Mouse (Mus musculus): ENCODE results near the gene Arhgef26. TPM values are rescaled to one million over a fixed set of nuclear protein-coding genes. Genes with fewer than 3 reads are reported as not detected.
A peak's percentile ranks its signal among the peaks of the same experiment; 100 is the strongest.

Arhgef26 gene
- polyA plus RNA-seq, 1 experiment from 2014 or later = 7.4 TPM

GRCm38 (mm10) chr3:62447151-62447550, 109.0 kb downstream of the Arhgef26 start:
- Histone ChIP-seq H3K4me2 (replicated peaks; ENCODE audit: low read depth, low read length) (no peak overlapping the region), H3K9ac (ENCODE audit: low read depth, low read length) (no peak overlapping the region), H3K27me3 (ENCODE audit: control insufficient read depth, insufficient read depth, low read length) (no peaks in the 10 kb centered on the region), H3K36me3 (ENCODE audit: control insufficient read depth, insufficient read depth, low read length) (no peaks in the 10 kb centered on the region), H3K27ac (ENCODE audit: low read depth, low read length) (no peak overlapping the region), H3K4me3 (ENCODE audit: low read depth, low read length) (no peak overlapping the region), H3K9me3 (ENCODE audit: control insufficient read depth, low read length) (no peaks in the 10 kb centered on the region), H3K4me1 (replicated peaks; ENCODE audit: control insufficient read depth, insufficient read depth, low read length) (no peaks in the 10 kb centered on the region)
- no peak for DNase-seq (ENCODE audit: low spot score)
- ATAC-seq (ENCODE audit: low FRiP score) = no peak
- 89% methylated on average over 8 of the region's 8 CpGs for WGBS

- Histone ChIP-seq H3K27ac (ENCODE audit: low read depth, low read length) (no peak overlapping the region), H3K4me3 (ENCODE audit: low read depth, low read length) (no peak overlapping the region), H3K9me3 (ENCODE audit: control insufficient read depth, low read length) (no peaks in the 10 kb centered on the region), H3K4me1 (replicated peaks; ENCODE audit: control insufficient read depth, insufficient read depth, low read length) (no peaks in the 10 kb centered on the region), H3K27me3 (ENCODE audit: control insufficient read depth, insufficient read depth, low read length) (no peaks in the 10 kb centered on the region), H3K4me2 (replicated peaks; ENCODE audit: low read depth, low read length) (no peak overlapping the region), H3K36me3 (ENCODE audit: control insufficient read depth, insufficient read depth, low read length) (no peaks in the 10 kb centered on the region), H3K9ac (ENCODE audit: low read depth, low read length) (no peak overlapping the region)
- no peak for DNase-seq (ENCODE audit: low spot score)
- ATAC-seq (ENCODE audit: low FRiP score) = no peak
- whole genome bisulfite sequencing = 96% methylated on average over 4 of the region's 4 CpGs
Measured at GRCm38 (mm10) chr3:62449871-62450496, 111.8 kb downstream of the Arhgef26 start.

GRCm38 (mm10) chr3:62452961-62453360, 114.8 kb downstream of the Arhgef26 start:
- DNase-seq (ENCODE audit: low spot score) (no peak), ATAC-seq (ENCODE audit: low FRiP score) (no peak)
- Histone ChIP-seq H3K36me3 (ENCODE audit: control insufficient read depth, insufficient read depth, low read length) (no peaks in the 10 kb centered on the region), H3K27me3 (ENCODE audit: control insufficient read depth, insufficient read depth, low read length) (no peaks in the 10 kb centered on the region), H3K4me3 (ENCODE audit: low read depth, low read length) (no peak overlapping the region), H3K4me1 (replicated peaks; ENCODE audit: control insufficient read depth, insufficient read depth, low read length) (no peaks in the 10 kb centered on the region), H3K9ac (ENCODE audit: low read depth, low read length) (no peak overlapping the region), H3K4me2 (replicated peaks; ENCODE audit: low read depth, low read length) (no peak overlapping the region), H3K27ac (ENCODE audit: low read depth, low read length) (no peak overlapping the region), H3K9me3 (ENCODE audit: control insufficient read depth, low read length) (no peaks in the 10 kb centered on the region)
- 37% methylated on average over 4 of the region's 4 CpGs for WGBS

DNA sequence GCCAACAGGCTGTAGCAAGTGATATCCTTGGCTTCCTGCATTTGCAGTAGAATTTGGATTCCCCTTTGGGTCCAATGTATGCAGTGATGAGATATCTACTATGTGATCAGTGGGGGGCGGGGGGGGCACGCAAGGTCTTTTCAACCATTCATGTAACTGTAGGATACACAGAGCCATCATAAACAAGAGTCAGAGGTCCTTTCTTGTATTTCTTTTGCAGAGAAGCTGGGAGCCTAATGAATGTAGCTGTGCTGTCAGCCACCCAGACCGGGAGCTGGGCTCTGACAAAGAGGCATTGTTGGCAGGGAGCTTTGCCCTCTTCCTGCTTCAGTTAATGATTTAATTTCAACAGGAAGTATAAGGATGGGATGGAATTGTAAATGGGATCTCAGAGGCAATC, 116.0 kb downstream of the Arhgef26 start:
- WGBS = 30% methylated on average over 3 of the region's 3 CpGs
- Histone ChIP-seq H3K36me3 (ENCODE audit: control insufficient read depth, insufficient read depth, low read length) (no peaks in the 10 kb centered on the region), H3K4me1 (replicated peaks; ENCODE audit: control insufficient read depth, insufficient read depth, low read length) (no peaks in the 10 kb centered on the region), H3K27me3 (ENCODE audit: control insufficient read depth, insufficient read depth, low read length) (no peaks in the 10 kb centered on the region), H3K9ac (ENCODE audit: low read depth, low read length) (no peak overlapping the region), H3K9me3 (ENCODE audit: control insufficient read depth, low read length) (no peaks in the 10 kb centered on the region), H3K27ac (ENCODE audit: low read depth, low read length) (peak overlapping the region; percentile 53; the same call in 1 of the 2 replicates), H3K4me2 (replicated peaks; ENCODE audit: low read depth, low read length) (no peak overlapping the region), H3K4me3 (ENCODE audit: low read depth, low read length) (no peak overlapping the region)
- ATAC-seq (ENCODE audit: low FRiP score) (peak; percentile 59), DNase-seq (ENCODE audit: low spot score) (peak; percentile 40)

GRCm38 (mm10) chr3:62455854-62456253, 117.7 kb downstream of the Arhgef26 start:
- H3K4me1 ChIP-seq (replicated peaks; ENCODE audit: control insufficient read depth, insufficient read depth, low read length) = no peaks in the 10 kb centered on the region
- no peaks in the 10 kb centered on the region for H3K27me3 ChIP-seq (ENCODE audit: control insufficient read depth, insufficient read depth, low read length)
- no peak overlapping the region for H3K9ac ChIP-seq (ENCODE audit: low read depth, low read length)
- no peak overlapping the region for H3K4me3 ChIP-seq (ENCODE audit: low read depth, low read length)
- no peak overlapping the region for H3K4me2 ChIP-seq (replicated peaks; ENCODE audit: low read depth, low read length)
- no peaks in the 10 kb centered on the region for H3K36me3 ChIP-seq (ENCODE audit: control insufficient read depth, insufficient read depth, low read length)
- ATAC-seq (ENCODE audit: low FRiP score) (peak; percentile 55), DNase-seq (ENCODE audit: low spot score) (no peak)
- WGBS = 26% methylated on average over 1 of the region's 1 CpGs
- no peak overlapping the region for H3K27ac ChIP-seq (ENCODE audit: low read depth, low read length)
- H3K9me3 ChIP-seq (ENCODE audit: control insufficient read depth, low read length) = no peaks in the 10 kb centered on the region

DNA sequence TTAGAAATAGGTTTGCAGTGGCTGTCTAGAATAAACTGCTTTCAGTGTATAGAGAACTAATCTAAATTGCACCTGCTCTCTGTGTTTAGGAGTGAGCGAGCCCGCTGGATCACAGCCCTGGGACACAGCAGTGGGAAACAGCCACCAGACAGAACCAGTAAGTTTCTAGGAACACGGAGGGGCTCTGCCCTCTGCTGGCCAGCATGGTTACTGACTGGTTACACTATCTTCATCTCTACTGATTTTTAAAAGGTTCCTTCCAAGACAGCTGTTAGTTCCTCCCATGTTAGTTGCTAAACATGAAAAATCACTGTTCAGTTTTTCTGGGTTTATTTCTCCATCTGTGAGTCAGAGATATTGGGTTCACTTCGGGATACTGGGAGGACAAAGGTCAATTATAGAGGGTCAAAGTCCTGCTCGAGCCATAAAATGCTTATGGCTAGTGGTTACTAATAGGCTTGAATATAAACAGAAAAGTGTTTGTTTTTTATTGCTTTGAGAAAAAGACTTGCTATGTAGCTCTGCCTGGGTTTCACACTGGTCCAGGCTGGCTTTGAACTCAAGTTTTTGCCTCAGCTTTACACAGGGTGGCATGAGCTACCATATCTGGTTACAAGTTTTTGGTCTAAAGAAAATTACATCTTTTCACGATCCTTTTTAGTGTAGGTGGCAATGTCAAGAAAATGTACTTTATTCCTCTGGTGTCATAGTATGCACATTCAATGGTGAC, 120.3 kb downstream of the Arhgef26 start:
- H3K27ac ChIP-seq (ENCODE audit: low read depth, low read length) = no peak overlapping the region
- peak; percentile 71 for DNase-seq (ENCODE audit: low spot score)
- H3K9me3 ChIP-seq (ENCODE audit: control insufficient read depth, low read length) = no peaks in the 10 kb centered on the region
- H3K4me2 ChIP-seq (replicated peaks; ENCODE audit: low read depth, low read length) = no peak overlapping the region
- H3K9ac ChIP-seq (ENCODE audit: low read depth, low read length) = no peak overlapping the region
- ATAC-seq (ENCODE audit: low FRiP score) = peak; percentile 60
- WGBS = 48% methylated on average over 6 of the region's 6 CpGs
- no peaks in the 10 kb centered on the region for H3K4me1 ChIP-seq (replicated peaks; ENCODE audit: control insufficient read depth, insufficient read depth, low read length)
- H3K4me3 ChIP-seq (ENCODE audit: low read depth, low read length) = no peak overlapping the region
- H3K36me3 ChIP-seq (ENCODE audit: control insufficient read depth, insufficient read depth, low read length) = no peaks in the 10 kb centered on the region
- H3K27me3 ChIP-seq (ENCODE audit: control insufficient read depth, insufficient read depth, low read length) = no peaks in the 10 kb centered on the region

- DNase-seq (ENCODE audit: low spot score) (no peak), ATAC-seq (ENCODE audit: low FRiP score) (no peak)
- Histone ChIP-seq H3K4me3 (ENCODE audit: low read depth, low read length) (no peak overlapping the region), H3K27me3 (ENCODE audit: control insufficient read depth, insufficient read depth, low read length) (no peaks in the 10 kb centered on the region), H3K4me1 (replicated peaks; ENCODE audit: control insufficient read depth, insufficient read depth, low read length) (no peaks in the 10 kb centered on the region), H3K4me2 (replicated peaks; ENCODE audit: low read depth, low read length) (no peak overlapping the region), H3K36me3 (ENCODE audit: control insufficient read depth, insufficient read depth, low read length) (no peaks in the 10 kb centered on the region), H3K27ac (ENCODE audit: low read depth, low read length) (no peak overlapping the region), H3K9me3 (ENCODE audit: control insufficient read depth, low read length) (no peaks in the 10 kb centered on the region), H3K9ac (ENCODE audit: low read depth, low read length) (no peak overlapping the region)
- 83% methylated on average over 6 of the region's 6 CpGs for WGBS
Measured at GRCm38 (mm10) chr3:62459483-62459882, 121.3 kb downstream of the Arhgef26 start.

GRCm38 (mm10) chr3:62464276-62464675, 126.1 kb downstream of the Arhgef26 start:
- no peak for DNase-seq (ENCODE audit: low spot score)
- Histone ChIP-seq H3K27me3 (ENCODE audit: control insufficient read depth, insufficient read depth, low read length) (no peaks in the 10 kb centered on the region), H3K4me1 (replicated peaks; ENCODE audit: control insufficient read depth, insufficient read depth, low read length) (no peaks in the 10 kb centered on the region), H3K36me3 (ENCODE audit: control insufficient read depth, insufficient read depth, low read length) (peaks cover under 1% of the 10 kb centered on the region; the same call in 1 of the 2 replicates), H3K9me3 (ENCODE audit: control insufficient read depth, low read length) (no peaks in the 10 kb centered on the region), H3K4me2 (replicated peaks; ENCODE audit: low read depth, low read length) (no peak overlapping the region), H3K27ac (ENCODE audit: low read depth, low read length) (no peak overlapping the region), H3K4me3 (ENCODE audit: low read depth, low read length) (no peak overlapping the region), H3K9ac (ENCODE audit: low read depth, low read length) (no peak overlapping the region)
- no peak for ATAC-seq (ENCODE audit: low FRiP score)
- WGBS = 91% methylated on average over 3 of the region's 3 CpGs

- no peak for DNase-seq (ENCODE audit: low spot score)
- no peak for ATAC-seq (ENCODE audit: low FRiP score)
- Histone ChIP-seq H3K4me3 (ENCODE audit: low read depth, low read length) (no peak overlapping the region), H3K27ac (ENCODE audit: low read depth, low read length) (no peak overlapping the region), H3K4me2 (replicated peaks; ENCODE audit: low read depth, low read length) (no peak overlapping the region), H3K36me3 (ENCODE audit: control insufficient read depth, insufficient read depth, low read length) (peaks cover 10% of the 10 kb centered on the region), H3K4me1 (replicated peaks; ENCODE audit: control insufficient read depth, insufficient read depth, low read length) (no peaks in the 10 kb centered on the region), H3K9me3 (ENCODE audit: control insufficient read depth, low read length) (no peaks in the 10 kb centered on the region), H3K27me3 (ENCODE audit: control insufficient read depth, insufficient read depth, low read length) (no peaks in the 10 kb centered on the region), H3K9ac (ENCODE audit: low read depth, low read length) (no peak overlapping the region)
- 98% methylated on average over 1 of the region's 1 CpGs for WGBS
Measured at GRCm38 (mm10) chr3:62470179-62470578, 132.0 kb downstream of the Arhgef26 start.
